ENCODE assay signal across 27 mouse cellular contexts in genomic region chr10:93212699-93213098, GRCm38 (mm10). TPM values are rescaled to one million over a fixed set of nuclear protein-coding genes. Genes with fewer than 3 reads are reported as not detected.
A peak's percentile ranks its signal among the peaks of the same experiment; 100 is the strongest.
DNase-seq lines count a peak whose midpoint lies in the region; ATAC-seq and TF ChIP-seq lines count a peak whose summit lies in the region.
"Had no signal": no experiment of that assay in that cellular context is flagged by ENCODE, and none has a peak within 500 bp of the region (broad histone marks: within the 10 kb centered on the region; RNA-seq: fewer than 3 reads in every experiment).

No protein-coding gene starts in this region.

- 90% methylated on average over 2 of the region's 2 CpGs for WGBS in liver, embryonic 12.5 days (ENCODE audit: insufficient replicate concordance)
- 89% methylated on average over 2 of the region's 2 CpGs for WGBS in liver, embryonic 11.5 days
- 76% methylated on average over 2 of the region's 2 CpGs for WGBS in liver, postnatal 0 days (ENCODE audit: insufficient replicate concordance)
- WGBS in kidney, embryonic 14.5 days: 84% methylated on average over 2 of the region's 2 CpGs

- TF ChIP-seq CTCF in liver, postnatal 0 days (IDR thresholded peaks at IDR 0.05; ENCODE audit: low read depth): no peak

- peaks cover 12% of the 10 kb centered on the region for H3K4me1 ChIP-seq in liver, embryonic 12.5 days
- no peaks in the 10 kb centered on the region; the same call in 1 of the 2 replicates for H3K4me1 ChIP-seq in liver, embryonic 11.5 days (replicated peaks; ENCODE audit: control insufficient read depth, insufficient read depth, low read length)
- H3K4me1 ChIP-seq in liver, postnatal 0 days (ENCODE audit: insufficient read depth): peaks cover 17% of the 10 kb centered on the region
- 0 out of 2 replicates have a peak, but pooled peaks cover 6% of the 10 kb centered on the region for H3K4me1 ChIP-seq in kidney, embryonic 14.5 days (ENCODE audit: control insufficient read depth, insufficient read depth, low read length)
- H3K4me1 ChIP-seq: embryonic facial prominence, embryonic 15.5 days; forebrain, embryonic 10.5 days; forebrain, embryonic 12.5 days had no signal

- DNase-seq in liver, embryonic 11.5 days (ENCODE audit: low spot score): no peak
- DNase-seq in gonadal fat pad, adult 2 months (ENCODE audit: low read depth): peak; percentile 31
- no peak for DNase-seq in liver, postnatal 0 days
- no peak for DNase-seq in gastrocnemius, postnatal 4 days (ENCODE audit: low spot score in 2 of 2)
- DNase-seq in spleen, adult 18-20 months: no peak
- DNase-seq: adrenal gland, adult 8-10 months; adrenal gland, postnatal 14 days; adrenal gland, postnatal 36 days; cerebellum, adult 11 months; cerebellum, adult 18-20 months; cerebellum, adult 8-10 months; cerebellum, adult 9-11 months; cerebellum, postnatal 14 days; cerebellum, postnatal 36 days; embryo, embryonic 11 days had no signal

- peak overlapping the region; percentile 48; the same call in 1 of the 2 replicates for H3K27ac ChIP-seq in liver, embryonic 12.5 days
- H3K27ac ChIP-seq in liver, embryonic 11.5 days (ENCODE audit: low read depth, low read length): no peak overlapping the region
- 0 out of 2 replicates have a peak overlapping the region, but pooled peaks have one; percentile 7 for H3K27ac ChIP-seq in liver, postnatal 0 days (ENCODE audit: low read depth)
- H3K27ac ChIP-seq in kidney, embryonic 14.5 days (ENCODE audit: low read depth, low read length): no peak overlapping the region
- H3K27ac ChIP-seq: embryonic facial prominence, embryonic 13.5 days; embryonic facial prominence, embryonic 15.5 days; forebrain, embryonic 10.5 days; forebrain, embryonic 12.5 days had no signal

- no peak overlapping the region for H3K4me3 ChIP-seq in liver, embryonic 12.5 days
- H3K4me3 ChIP-seq in liver, embryonic 11.5 days (ENCODE audit: low read depth, low read length): no peak overlapping the region
- H3K4me3 ChIP-seq in liver, postnatal 0 days (ENCODE audit: low read depth, low read length): no peak overlapping the region
- no peak overlapping the region for H3K4me3 ChIP-seq in kidney, embryonic 14.5 days (ENCODE audit: low read length)
- H3K4me3 ChIP-seq: embryonic facial prominence, embryonic 13.5 days; embryonic facial prominence, embryonic 15.5 days; erythroblast, embryonic 14.5 days; forebrain, embryonic 10.5 days; forebrain, embryonic 12.5 days had no signal

- no peak for TF ChIP-seq EP300 in liver, postnatal 0 days (IDR thresholded peaks at IDR 0.05; ENCODE audit: low read depth)

- 0 out of 2 replicates have a peak, but pooled peaks cover 3% of the 10 kb centered on the region for H3K9me3 ChIP-seq in liver, embryonic 12.5 days (replicated peaks)
- no peaks in the 10 kb centered on the region for H3K9me3 ChIP-seq in liver, embryonic 11.5 days (ENCODE audit: control insufficient read depth, low read length)
- H3K9me3 ChIP-seq in liver, postnatal 0 days (ENCODE audit: low read length): 0 out of 2 replicates have a peak, but pooled peaks cover 3% of the 10 kb centered on the region
- H3K9me3 ChIP-seq in kidney, embryonic 14.5 days (ENCODE audit: control insufficient read depth, low read length): no peaks in the 10 kb centered on the region
- H3K9me3 ChIP-seq: embryonic facial prominence, embryonic 13.5 days; embryonic facial prominence, embryonic 15.5 days; forebrain, embryonic 12.5 days; G1E had no signal

- H3K36me3 ChIP-seq in liver, embryonic 12.5 days: peaks cover 72% of the 10 kb centered on the region
- H3K36me3 ChIP-seq in liver, embryonic 11.5 days (ENCODE audit: control insufficient read depth, insufficient read depth, low read length): peaks cover 34% of the 10 kb centered on the region
- H3K36me3 ChIP-seq in liver, postnatal 0 days (replicated peaks; ENCODE audit: insufficient read depth, low read length): peaks cover 45% of the 10 kb centered on the region
- H3K36me3 ChIP-seq in kidney, embryonic 14.5 days (ENCODE audit: control insufficient read depth, insufficient read depth, low read length): peaks cover 37% of the 10 kb centered on the region

- no peak for ATAC-seq in liver, embryonic 12.5 days
- no peak for ATAC-seq in liver, embryonic 11.5 days (replicated peaks; ENCODE audit: low FRiP score)
- ATAC-seq in liver, postnatal 0 days: peak; percentile 74
- no peak for ATAC-seq in kidney, embryonic 14.5 days (ENCODE audit: low FRiP score, low TSS enrichment)
- ATAC-seq: activated CD4-positive, CD25-positive, alpha-beta regulatory T cell, adult 4 months; forebrain, embryonic 14.5 days; forebrain, embryonic 16.5 days; Patski had no signal

- no peaks in the 10 kb centered on the region for H3K27me3 ChIP-seq in liver, embryonic 12.5 days (replicated peaks)
- H3K27me3 ChIP-seq in liver, embryonic 11.5 days (replicated peaks; ENCODE audit: control insufficient read depth, insufficient read depth, low read length): no peaks in the 10 kb centered on the region
- no peaks in the 10 kb centered on the region for H3K27me3 ChIP-seq in liver, postnatal 0 days (ENCODE audit: insufficient read depth, low read length)
- no peaks in the 10 kb centered on the region for H3K27me3 ChIP-seq in kidney, embryonic 14.5 days (ENCODE audit: control insufficient read depth, insufficient read depth, low read length)
- H3K27me3 ChIP-seq: embryonic facial prominence, embryonic 13.5 days; embryonic facial prominence, embryonic 15.5 days; forebrain, embryonic 12.5 days; Patski had no signal

- no peak overlapping the region for H3K4me2 ChIP-seq in liver, embryonic 12.5 days
- H3K4me2 ChIP-seq in liver, embryonic 11.5 days: no peak overlapping the region
- H3K4me2 ChIP-seq in liver, postnatal 0 days (ENCODE audit: low read depth, low read length): no peak overlapping the region
- no peak overlapping the region for H3K4me2 ChIP-seq in kidney, embryonic 14.5 days (replicated peaks; ENCODE audit: low read depth, low read length)
- H3K4me2 ChIP-seq: embryonic facial prominence, embryonic 13.5 days; embryonic facial prominence, embryonic 15.5 days; forebrain, embryonic 12.5 days had no signal

- H3K9ac ChIP-seq in liver, embryonic 12.5 days: no peak overlapping the region
- H3K9ac ChIP-seq in liver, embryonic 11.5 days (ENCODE audit: low read depth, low read length): no peak overlapping the region
- no peak overlapping the region for H3K9ac ChIP-seq in liver, postnatal 0 days (replicated peaks)
- H3K9ac ChIP-seq in kidney, embryonic 14.5 days (ENCODE audit: low read depth, low read length): no peak overlapping the region
- H3K9ac ChIP-seq: embryonic facial prominence, embryonic 13.5 days; embryonic facial prominence, embryonic 15.5 days; forebrain, embryonic 12.5 days had no signal

RNA-seq across cellular contexts. Expression of gene Cdk17, which starts 52.0 kb away (rescaled TPM):
- 22.3 and 23.0 TPM in 2 replicates for polyA plus RNA-seq in liver, embryonic 12.5 days (2016; fragmentation: Nextera tagmentation; extraction: Ambion mirVana)
- polyA plus RNA-seq in liver, embryonic 11.5 days (2014; fragmentation: Nextera tagmentation; extraction: Ambion mirVana): 23.1 and 23.7 TPM in 2 replicates
- polyA plus RNA-seq in gonadal fat pad, adult 2 months (2012; rRNA removed): 12.1 and 12.6 TPM in 2 replicates
- polyA plus RNA-seq in liver, postnatal 0 days (2015; fragmentation: Nextera tagmentation; extraction: Ambion mirVana): 7.4 and 8.4 TPM in 2 replicates
- polyA plus RNA-seq in kidney, embryonic 14.5 days (2014; fragmentation: Nextera tagmentation; extraction: Ambion mirVana): 17.0 and 24.8 TPM in 2 replicates
- total RNA-seq in gastrocnemius, postnatal 4 days (2021): 10 to 100 TPM; 29.5 to 30.3 TPM

Comparison
In these comparisons a context has a peak if more than half of its experiments do, and no peak if none do; other contexts are left out.
1. H3K27ac ChIP-seq: peak in liver, embryonic 12.5 days (single experiment) and liver, postnatal 0 days (single experiment); none in liver, embryonic 11.5 days (single experiment) and kidney, embryonic 14.5 days (single experiment).